Mouse (Mus musculus): ENCODE results near the gene Vps26c.

The Vps26c gene

DNA sequence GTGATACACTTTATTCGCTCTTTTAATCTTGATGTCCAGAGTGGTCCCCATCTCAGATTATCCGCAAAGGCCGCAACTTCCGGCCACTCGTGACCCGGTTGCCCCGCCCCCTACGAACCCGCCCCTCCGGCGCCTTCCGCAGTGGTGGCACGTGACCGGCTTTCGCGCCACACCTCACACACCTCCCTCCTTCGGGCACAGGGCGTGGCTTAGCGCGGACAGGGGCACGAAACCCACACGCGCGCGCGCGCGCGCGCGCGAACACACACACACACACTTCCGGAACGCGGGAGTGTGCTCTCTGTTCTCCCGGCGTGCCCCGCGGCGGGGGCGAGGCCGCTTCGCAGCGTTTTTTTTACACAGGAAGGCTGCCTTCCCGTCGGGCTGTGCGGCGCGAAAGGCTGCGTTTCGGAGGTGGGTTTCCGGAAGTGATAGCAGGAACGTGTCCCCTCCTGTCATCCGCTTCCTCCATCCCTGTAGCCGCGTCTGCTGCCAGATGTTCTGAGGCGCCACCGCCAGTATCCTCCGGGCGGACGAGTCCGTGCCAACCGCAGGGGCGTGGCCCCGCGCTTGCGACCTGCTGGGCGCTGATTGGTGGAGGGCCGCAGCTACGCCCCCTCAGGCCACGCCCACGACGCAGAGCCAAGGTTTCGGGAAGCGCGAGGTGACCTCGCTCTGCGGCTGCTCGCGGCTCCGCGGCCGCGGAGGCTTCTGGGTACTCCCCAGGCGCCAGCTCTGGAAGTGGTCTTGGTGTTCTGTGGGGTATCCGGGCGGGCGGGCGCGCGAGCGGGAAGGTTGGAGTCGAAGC, at the start of gene Vps26c:
Gene Vps26c (minus strand): TSS at position 487 of the 808 bp plus-strand sequence.
- DNase-seq, result peak; percentile 98

DNA sequence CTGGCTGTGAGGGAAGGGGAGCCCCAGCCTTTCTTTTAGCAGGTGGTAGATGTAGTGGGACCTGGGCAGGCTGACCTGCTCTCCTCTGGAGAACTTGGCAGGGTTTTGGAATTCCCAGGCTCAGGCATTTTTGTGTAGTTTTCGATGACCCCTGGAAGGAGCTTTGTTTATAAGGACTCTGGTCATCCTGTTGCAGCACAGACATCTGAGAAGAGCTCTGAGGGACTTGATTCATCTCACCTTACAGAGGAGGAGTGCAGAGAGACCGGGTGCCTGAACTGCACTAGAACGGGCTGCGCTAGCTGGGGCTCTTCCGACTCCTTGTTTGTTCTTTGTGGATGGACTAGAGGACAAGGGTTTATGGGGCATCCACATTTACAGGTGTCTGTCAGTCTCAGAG, 49.1 kb upstream of the Vps26c start:
- no peak for DNase-seq

GRCm38 (mm10) chr16:94574718-94575094, 48.1 kb upstream of the Vps26c start:
- no peak for DNase-seq

DNA sequence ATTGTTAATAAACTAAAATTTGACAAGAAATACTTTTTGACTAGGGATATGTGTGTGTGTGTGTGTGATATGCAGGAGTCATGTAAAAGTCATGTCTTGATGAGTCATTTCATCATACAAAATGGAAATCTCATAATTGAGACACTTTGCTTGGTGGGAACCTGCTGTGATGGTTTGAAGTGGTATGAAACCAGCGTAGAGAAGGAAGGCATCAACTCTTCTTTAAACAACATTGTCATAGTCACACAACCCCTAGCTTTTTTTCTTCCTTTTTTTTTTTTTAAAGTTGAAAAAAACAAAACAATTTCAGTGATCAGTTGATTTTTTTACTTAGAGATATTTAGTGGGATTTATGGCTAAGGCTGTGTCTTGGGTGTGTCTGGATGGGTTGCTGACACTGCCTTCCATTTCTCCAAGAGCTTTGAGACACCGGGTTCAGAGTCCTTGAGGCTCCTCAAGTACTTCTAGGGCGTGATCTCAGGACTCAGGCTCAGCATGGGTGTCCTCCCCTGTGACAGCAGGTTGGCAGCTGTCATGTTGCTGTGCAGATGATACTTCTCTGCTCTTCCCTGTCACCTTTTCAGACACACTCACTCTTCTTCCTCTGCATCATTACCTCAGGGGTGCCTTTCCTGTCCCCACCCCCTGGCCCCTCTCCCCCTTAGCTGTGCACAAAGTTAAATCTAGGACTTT, 47.5 kb upstream of the Vps26c start:
- peak; percentile 31 for DNase-seq

GRCm38 (mm10) chr16:94572422-94572821, 45.8 kb upstream of the Vps26c start:
- DNase-seq, result no peak

DNA sequence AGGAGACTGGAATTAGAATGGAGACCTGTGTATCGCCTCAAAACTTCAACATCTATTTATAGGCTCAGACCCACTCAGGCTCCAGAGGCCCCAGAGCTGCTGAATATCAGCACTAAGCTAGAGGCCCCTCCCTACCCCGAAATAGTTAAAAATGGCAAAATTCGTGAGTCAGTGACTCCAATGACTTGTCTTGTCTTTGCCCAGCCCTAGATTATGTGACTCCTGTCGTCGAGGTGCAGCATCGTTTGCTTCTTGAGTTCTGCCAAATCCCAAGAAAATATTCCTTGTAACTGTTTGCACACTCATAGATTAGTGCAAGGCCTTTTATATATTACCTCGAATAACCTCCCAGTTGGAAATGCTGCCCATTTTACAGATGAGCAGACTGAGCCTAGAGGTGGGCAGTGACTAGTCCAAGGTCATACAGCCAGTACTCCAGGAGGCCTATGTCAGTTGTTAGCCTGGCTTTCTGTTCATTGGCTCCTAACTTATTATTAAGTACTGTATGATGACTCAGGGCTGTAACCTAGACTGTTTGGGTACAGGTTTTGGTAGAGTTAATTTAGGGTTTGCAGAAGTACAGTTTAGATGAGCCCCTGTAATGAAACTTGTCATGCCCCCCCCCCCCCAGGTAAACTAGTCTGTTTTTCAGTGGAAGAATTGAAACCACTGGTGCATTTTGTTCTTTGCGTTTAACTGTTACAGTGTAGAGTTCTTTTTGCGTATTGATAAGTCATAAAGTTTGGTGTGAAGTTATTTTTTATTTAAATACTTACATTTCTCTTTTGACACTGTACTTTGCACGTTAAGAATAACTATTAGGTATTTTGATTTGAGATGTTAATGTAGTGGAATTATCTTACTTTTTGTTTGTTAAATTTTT, 44.7 kb upstream of the Vps26c start:
- no peak for DNase-seq

DNA sequence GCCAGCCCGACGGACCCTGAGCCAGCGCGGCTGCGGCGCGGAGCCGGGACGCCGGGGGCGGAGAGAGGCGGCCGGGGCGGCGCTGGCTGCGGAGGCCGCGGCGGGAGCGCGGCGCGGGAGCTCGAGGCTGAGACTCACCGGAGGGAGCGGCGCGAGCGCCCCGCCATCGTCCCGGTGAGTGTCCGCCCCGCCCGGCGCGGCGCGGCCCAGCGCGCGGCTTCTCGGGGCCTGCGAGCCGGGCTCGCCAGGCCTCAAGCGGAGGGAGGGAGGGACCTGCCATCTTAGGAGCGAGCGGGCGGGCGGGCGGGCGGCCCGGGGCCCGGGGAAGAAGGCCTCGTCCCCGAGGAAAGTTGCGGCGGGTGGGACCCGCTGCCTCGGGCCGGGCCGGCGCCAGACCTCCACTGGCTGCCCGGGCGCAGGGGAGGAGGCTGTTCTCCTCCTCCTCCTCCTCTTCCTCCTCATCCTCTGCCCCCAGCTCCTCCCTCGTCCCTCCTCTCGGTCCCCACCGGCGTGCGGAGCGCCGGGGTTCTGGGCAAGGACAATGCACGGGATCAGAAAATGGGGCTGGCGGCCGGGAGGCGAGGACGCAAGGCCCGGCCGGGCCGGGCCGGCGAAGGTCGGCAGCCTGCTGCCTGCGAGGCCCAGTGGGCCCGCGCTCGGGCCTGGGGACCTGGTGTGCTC, 43.9 kb upstream of the Vps26c start:
- peak; percentile 70 for DNase-seq

DNA sequence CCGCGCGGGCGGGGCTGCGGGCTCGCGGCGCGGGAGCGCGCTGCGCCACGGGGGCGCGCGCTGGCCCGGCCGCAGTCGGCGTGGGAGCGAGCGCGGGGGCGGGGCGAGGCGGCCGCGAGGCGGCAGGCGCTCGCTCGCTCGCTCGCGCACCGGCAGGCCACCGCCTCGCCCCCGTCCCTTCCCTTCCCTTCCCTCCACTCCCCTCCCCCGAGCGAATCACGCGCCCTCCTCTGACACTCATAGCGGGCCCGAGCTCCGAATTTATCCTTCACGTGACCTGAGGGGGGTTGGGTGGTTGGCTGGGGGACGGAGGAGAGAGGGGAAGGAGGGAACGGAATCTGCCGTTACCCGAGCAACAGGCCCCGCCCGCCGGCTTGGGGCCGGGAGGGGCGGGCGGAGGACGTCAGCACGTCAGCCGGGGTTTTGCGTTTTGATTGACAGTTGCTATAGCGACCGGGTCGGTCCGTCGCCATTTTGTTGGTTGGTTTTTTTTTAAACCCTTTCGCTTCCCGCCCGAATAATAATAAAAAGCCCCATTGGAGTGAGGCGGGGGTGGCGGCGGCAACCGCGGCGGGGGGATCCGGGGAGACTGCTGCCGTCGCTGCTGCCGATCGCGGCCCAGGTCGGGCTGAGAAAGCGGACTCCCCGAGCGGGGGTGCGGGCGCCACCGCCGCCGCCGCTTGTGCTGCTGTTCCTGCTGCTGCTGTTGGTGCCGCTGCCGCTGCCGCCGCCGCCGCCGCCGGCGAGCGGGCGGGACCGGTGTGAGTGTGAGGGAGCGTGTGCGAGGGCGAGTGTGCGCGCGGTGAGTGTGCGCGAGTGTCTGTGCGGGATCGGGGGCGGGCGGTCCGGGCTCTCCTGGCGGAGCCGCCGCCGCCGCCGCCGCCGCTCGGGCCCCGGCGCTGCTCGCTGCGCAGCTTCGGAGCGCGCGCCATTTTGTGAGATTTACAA, 42.9 kb upstream of the Vps26c start, which contains the start of gene Dyrk1a:
Gene Dyrk1a (plus strand): TSS at position 782 of the 948 bp plus-strand sequence.
- peak; percentile 100 for DNase-seq

DNA sequence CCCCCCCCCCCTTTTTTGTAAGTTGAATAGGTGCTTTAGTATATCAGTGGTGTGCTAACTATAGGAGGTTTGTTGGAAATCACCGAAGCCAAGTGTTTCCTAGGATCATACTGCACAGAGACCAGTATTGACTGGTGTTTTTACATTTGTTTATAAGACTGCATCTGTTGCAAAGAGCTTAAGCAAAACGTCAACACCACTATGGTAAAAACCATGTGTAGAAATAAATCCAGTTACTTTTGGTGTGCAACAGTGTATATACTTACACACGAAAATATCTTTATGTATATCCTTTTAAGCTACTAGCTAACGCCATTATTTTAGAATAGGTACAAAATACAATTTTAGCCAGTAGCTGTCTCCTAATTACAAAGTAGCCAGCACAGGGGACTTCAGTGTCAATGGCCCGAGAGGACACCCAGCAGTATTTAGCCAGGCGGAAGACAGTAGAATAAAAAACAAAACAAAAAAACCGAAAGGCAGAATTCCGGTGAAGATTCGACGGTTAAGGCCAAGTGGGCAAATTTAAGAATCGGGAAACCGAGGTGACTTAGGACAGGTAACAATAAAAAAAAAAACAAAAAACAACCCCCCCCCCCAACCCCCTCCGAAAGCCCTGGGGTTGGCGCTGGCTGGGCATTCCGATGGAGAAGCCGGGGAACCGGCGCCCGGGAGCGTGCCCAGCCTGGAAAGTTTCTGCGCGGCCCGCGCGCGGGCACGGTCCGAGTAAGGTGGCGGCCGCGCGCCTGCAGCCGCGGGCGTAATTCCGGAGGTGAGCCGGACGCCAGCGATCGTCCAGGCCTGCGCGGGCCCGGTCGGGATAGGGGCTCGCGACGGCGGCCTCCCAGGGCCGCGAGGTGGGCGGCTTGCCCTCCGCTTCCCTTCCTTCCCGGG, 42.0 kb upstream of the Vps26c start:
- no peak for DNase-seq

GRCm38 (mm10) chr16:94567751-94568150, 41.1 kb upstream of the Vps26c start:
- no peak for DNase-seq

- no peak for DNase-seq
These were observed 40.4 kb upstream of the Vps26c start for GRCm38 (mm10) chr16:94566834-94567585.

GRCm38 (mm10) chr16:94566124-94566523, 39.5 kb upstream of the Vps26c start:
- no peak for DNase-seq

DNA sequence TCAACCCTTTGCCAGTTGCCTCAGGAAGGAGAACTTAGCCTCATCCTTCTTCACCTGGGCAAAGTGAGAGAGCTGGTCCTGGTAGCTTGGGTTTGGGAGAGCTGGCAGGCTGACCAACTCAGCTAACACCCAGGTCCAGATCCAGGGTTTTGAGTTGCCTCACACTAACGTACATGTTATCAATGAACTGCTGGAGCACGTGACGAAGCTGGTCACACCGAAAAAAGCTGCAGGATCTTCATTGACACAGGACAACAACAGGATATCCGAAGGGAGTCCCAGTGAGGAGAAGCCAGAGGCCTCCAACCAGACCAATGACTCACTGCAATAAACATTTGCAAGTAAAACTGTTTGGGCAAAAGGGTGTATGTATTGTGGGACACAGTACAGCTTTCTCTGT, 34.0 kb upstream of the Vps26c start:
- no peak for DNase-seq

- DNase-seq, result no peak
These were observed 33.2 kb upstream of the Vps26c start for GRCm38 (mm10) chr16:94559782-94560181.

DNA sequence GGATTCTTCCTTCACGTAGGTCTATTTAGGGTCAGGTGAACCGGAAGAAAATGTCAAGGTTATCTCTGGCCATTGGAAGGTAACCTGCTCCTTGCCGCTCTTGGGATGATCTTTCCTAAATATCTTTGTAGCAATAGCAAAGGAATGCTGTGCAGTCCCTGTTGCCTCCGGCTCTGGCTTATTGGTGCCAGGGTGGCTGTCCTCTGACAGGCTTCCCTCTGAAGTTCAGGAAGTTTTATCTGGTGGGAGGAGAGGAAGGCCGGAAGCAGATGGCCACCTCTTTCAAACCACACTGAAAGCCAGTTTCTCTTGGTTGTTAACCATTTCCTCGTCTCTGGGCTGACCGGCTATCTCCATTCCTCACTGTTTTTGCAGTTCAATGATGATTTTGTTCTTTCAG, 32.7 kb upstream of the Vps26c start:
- DNase-seq, result no peak

DNA sequence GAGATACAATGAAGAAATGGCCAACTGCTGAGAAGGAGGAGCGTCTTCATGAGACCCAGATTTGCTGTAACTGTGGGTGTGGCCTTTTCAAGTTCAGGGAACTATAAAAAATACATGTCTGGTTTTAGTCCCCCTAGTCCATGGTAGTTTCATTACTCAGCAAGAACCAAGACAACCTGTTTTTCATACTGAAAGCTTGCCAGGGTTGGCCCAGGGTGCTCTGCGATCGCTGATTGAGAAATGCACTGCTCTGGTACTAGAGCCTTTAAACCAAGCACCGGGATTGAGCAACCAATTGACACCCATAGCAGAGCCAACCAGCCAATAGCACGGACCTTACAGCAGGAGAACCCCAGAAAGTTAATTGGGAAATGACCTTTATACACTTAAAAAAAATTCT, 29.6 kb upstream of the Vps26c start:
- no peak for DNase-seq

DNA sequence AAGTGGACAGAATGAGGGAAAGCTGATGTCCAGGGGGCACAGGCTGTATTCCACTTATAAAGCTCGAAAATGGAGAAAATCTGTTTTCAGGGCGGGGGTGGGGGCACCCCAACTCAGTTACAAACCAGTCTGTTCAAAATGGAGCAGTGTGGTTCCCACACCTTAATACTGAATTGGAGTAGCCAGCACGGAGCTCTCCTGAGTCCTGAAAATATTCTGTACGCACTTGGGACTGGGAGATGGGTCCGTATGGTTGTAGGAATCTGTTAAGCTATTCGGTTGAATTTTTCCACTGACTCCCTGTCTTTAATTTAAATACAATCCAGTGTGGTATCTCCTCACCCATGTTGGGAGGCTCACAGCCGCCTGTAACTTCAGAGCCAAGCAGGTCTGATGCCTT, 28.7 kb upstream of the Vps26c start:
- no peak for DNase-seq

DNA sequence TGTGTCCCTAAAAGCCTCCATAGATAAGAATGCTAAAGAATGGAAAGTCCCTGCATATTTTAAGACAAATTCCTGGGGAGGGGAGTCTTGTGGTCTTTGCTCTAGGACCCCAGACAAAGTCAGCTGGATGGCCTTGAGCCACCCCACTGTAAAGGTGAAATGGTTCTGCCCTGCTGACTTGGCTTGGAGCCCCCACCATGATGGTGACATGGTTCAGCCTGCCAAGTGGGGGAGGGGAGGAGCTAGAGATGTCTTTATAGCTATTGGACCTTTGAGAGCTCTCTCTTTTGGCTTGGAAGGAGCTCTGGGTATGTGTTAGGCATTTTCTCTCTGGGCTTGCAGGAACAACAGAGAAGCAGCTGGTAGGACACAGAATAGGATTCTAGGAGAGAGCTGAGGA, 25.3 kb upstream of the Vps26c start:
- no peak for DNase-seq

GRCm38 (mm10) chr16:94549813-94550212, 23.2 kb upstream of the Vps26c start:
- no peak for DNase-seq
